Mouse (Mus musculus): ENCODE measurements around the gene Cfap74. TPM values are rescaled to one million over a fixed set of nuclear protein-coding genes. Genes with fewer than 3 reads are reported as not detected.

Gene Cfap74
- under 1 TPM in 1 of 2 experiments, not detected in 1; 0.36 TPM for total RNA-seq (2021)

GRCm38 (mm10) chr4:155409058-155409776 is at the start of gene Cfap74:
Gene Cfap74, plus strand, starts transcription at chr4:155409190.
- intact Hi-C loops (cut with DNase I): no loop called here
- DNase-seq (ENCODE audit: low spot score): peak; percentile 55

GRCm38 (mm10) chr4:155359560-155360464 is 49.2 kb upstream of the Cfap74 start:
- intact Hi-C loops (cut with DNase I): loop anchor here (10.0 kb wide), 1 partner anchor 215 kb away; no protein-coding TSS in a partner anchor
- DNase-seq (ENCODE audit: low spot score): no peak

DNA sequence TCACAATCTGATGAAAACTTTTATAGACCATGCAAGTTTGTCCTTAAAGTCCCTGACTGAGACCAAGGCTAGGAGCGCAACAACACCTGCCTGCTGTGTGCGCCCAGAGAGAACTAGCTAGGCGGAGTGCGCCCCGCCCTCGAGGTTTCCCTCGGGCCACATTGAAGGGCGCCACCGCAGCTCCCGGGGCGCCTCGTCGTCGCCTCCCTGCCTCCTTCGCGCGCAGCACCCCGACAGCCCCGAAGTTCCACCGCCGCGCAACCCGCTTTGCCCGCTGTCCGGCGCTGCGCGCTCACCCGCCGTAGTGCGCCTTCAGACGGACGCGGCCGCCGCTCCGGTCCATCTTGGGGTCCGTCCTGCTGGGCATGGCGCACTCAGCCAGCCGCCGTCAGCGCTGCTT is 48.1 kb upstream of the Cfap74 start:
- intact Hi-C loops (cut with DNase I): loop anchor here (10.0 kb wide), 1 partner anchor 214 kb away; no protein-coding TSS in a partner anchor
- DNase-seq (ENCODE audit: low spot score): no peak

DNA sequence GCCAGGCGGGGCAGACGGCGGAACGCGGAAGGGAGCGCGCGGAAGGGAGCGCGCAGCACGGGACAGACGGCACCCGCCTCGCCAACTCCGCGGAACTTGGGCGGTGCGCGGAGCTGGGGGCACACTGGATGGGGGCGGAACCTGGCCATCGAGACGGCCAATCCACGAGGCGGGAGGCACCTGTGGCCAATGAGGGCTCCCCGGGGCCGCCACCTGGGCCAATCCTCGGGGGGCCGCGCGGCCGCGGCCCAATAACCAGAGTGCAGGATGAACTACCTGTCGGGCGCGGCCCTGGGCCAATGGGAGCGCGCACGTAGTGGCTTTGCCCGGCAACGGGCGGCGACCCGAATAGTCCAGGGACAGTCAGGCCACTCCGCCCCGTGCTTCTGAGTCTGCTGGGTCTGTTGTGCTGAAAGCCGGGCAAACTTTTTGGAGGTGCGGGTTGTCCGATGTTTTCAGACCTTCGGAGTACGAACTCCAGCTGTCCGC is 47.6 kb upstream of the Cfap74 start, which contains the start of gene Prkcz:
Prkcz (minus strand) TSS at position 59 of the 489 bp plus-strand sequence.
- intact Hi-C loops (cut with DNase I): loop anchor here (10.0 kb wide), 1 partner anchor 213 kb away; no protein-coding TSS in a partner anchor
- DNase-seq (ENCODE audit: low spot score): peak; percentile 48

DNA sequence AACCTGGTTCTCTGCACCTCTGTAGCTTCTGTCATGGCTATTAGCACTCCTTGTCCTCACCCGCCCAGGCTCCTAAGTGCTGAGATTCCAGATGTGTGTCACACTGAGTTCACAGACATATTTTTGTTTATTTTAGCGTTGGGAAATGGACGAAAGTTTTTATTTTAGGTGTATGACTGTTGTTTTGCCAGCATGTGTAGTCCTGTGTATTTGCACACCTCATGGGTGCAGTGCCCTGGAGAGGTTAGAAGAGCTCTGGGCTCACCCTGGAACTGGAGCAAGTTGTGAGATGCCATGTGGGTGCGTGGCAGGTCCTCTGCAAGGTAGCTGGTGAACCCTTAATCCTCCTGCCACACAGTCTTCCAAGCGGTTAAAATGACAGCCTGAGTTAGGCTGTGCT is 46.5 kb upstream of the Cfap74 start:
- DNase-seq (ENCODE audit: low spot score): no peak
- intact Hi-C loops (cut with DNase I): loop anchor here (10.0 kb wide), 1 partner anchor 212 kb away; no protein-coding TSS in a partner anchor

- intact Hi-C loops (cut with DNase I): loop anchor here (10.0 kb wide), 1 partner anchor 208 kb away; no protein-coding TSS in a partner anchor
- DNase-seq (ENCODE audit: low spot score): no peak
These were observed 42.2 kb upstream of the Cfap74 start for GRCm38 (mm10) chr4:155366784-155367183.

DNA sequence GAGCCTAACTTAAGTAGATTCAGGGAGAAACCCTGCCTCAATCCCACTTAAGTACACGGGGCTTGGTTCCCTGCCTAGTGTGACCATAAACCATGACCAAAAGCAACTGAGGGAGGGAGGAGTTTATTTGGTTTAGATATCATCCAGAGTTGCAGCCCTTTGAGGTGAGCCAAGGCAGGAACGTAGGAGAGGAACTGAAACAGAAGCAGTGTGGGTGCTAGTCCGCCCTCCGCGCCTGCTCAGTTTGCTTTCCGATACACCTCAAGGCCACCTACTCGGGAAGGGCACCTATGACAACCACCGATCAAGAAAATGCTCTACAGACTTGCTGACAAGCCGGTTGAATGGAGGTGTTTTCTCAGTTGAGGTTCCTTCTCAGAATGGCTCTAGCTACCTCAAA is 41.3 kb upstream of the Cfap74 start:
- DNase-seq (ENCODE audit: low spot score): no peak
- intact Hi-C loops (cut with DNase I): loop anchor here (10.0 kb wide), 1 partner anchor 207 kb away; no protein-coding TSS in a partner anchor

DNA sequence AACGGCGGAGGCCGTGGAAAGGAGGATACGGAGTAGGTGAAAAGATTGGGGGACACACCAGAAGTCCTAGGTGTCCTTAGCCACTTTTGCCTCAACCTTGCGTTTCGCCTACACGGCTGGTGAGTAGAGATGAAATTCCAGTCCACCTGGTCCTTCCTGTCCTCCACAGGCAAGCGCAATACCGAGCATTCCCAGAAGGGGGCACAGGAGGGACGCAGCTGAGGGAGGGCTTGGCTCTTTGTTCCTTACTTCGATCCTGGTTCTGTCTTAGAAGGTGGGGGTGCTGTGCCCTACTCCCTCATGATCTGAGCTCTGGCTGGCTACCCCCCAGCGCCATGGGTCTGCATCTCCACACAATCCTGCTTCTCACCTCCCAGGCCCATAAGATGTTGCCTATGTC is 40.3 kb upstream of the Cfap74 start:
- intact Hi-C loops (cut with DNase I): loop anchor here (10.0 kb wide), 1 partner anchor 206 kb away; no protein-coding TSS in a partner anchor

GRCm38 (mm10) chr4:155370737-155371715 is 38.0 kb upstream of the Cfap74 start:
- DNase-seq (ENCODE audit: low spot score): no peak
- intact Hi-C loops (cut with DNase I): no loop called here

More for the DNA sequence above, 40.3 kb upstream of the Cfap74 start:
- peak; percentile 24 for DNase-seq (ENCODE audit: low spot score)

DNA sequence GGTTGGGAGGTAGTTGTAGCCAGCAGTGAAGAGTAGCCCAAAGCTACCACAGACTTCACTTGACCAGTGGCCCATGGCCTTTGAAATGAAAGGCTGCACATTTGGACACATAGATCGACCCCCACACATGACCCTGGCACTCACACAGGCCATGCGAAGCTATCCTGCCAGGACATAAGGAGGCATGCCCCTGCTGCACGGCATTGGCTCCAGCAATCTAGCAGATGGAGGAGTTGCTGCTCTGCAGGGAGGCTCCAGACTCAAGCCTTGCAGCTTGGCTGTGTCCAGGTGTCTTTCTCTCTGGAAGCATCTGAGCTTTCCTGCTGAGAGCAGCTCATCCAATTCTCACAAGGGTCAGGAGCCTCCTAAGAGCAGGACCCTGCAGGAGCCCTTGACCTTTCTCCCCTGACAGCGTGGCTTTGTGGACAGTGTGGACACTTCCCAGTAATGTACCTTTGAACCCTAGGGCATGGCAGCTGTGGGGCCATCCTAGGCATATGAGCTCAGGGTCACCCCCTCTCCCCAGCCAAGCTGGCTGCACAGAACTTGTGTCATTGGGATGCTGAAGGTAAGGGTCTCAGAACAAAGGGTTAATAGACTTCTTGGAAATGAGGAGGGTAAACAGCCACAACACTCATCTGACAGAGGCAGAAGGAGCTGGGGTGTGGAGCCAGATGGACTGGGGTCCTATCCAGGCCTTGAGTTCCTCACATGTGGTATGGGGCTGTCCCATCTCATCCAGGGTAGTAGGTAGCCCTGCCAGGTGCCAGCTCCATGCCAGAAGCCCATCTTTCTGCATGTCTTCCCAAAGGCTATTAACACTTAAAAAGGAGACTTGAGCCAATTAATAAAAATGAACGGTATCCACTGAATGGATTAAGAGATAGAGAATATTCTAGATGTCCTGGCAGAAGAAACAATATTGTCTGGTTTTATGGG is 36.9 kb upstream of the Cfap74 start:
- intact Hi-C loops (cut with DNase I): no loop called here
- no peak for DNase-seq (ENCODE audit: low spot score)

GRCm38 (mm10) chr4:155381974-155382373 is 27.0 kb upstream of the Cfap74 start:
- intact Hi-C loops (cut with DNase I): no loop called here

DNA sequence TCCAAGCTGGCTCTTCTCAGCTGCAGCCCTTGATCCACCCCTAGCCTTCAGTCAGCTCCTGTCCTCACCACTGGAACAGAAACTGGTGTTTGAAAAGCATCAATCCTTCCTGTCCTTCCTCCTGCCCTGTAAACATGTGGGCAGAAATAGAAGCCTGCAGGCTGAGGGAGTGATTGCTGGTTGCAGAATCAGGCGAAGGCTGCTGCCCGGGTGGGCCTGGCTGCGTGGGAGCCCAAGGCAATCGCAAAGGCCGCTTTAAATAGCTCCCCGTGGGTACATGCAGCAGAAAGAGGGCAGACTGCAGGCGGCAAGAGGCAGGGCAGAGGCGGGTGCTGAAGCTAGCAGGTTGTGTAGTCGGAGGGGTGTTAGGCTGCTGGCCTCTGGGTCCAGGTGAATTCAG is 26.2 kb upstream of the Cfap74 start:
- no peak for DNase-seq (ENCODE audit: low spot score)
- intact Hi-C loops (cut with DNase I): no loop called here

More at GRCm38 (mm10) chr4:155381974-155382373, 27.0 kb upstream of the Cfap74 start:
- DNase-seq (ENCODE audit: low spot score): no peak

GRCm38 (mm10) chr4:155383326-155383725 is 25.7 kb upstream of the Cfap74 start:
- intact Hi-C loops (cut with DNase I): no loop called here
- DNase-seq (ENCODE audit: low spot score): no peak

GRCm38 (mm10) chr4:155387166-155387565 is 21.8 kb upstream of the Cfap74 start:
- intact Hi-C loops (cut with DNase I): no loop called here
- no peak for DNase-seq (ENCODE audit: low spot score)

GRCm38 (mm10) chr4:155395471-155395870 is 13.5 kb upstream of the Cfap74 start:
- no peak for DNase-seq (ENCODE audit: low spot score)
- intact Hi-C loops (cut with DNase I): no loop called here

GRCm38 (mm10) chr4:155396751-155397150 is 12.2 kb upstream of the Cfap74 start:
- intact Hi-C loops (cut with DNase I): no loop called here
- DNase-seq (ENCODE audit: low spot score): no peak

- no peak for DNase-seq (ENCODE audit: low spot score)
- intact Hi-C loops (cut with DNase I): no loop called here
These were observed 11.3 kb upstream of the Cfap74 start, which contains the start of gene Gabrd for GRCm38 (mm10) chr4:155397511-155398221. Gene Gabrd, minus strand, starts transcription at chr4:155398112.
